Mouse (Mus musculus) limb, embryonic 13.5 days (tissue): Measurements from ENCODE around the gene Dmrt3. TPM values are rescaled to one million over a fixed set of nuclear protein-coding genes. Genes with fewer than 3 reads are reported as not detected.

Source experiments
- ATAC-seq: fragments of 200-750 bp; cut with Nextera tagmentation; 2 replicates; pipeline ENCODE4 v1.8.0; 2017; ENCODE audit warnings: low read depth, moderate number of reproducible peaks, moderate TSS enrichment; ENCODE audit not compliant: low FRiP score
- H3K27ac ChIP-seq: fragments of 300-500 bp; sonication (generic); 2 replicates; pipeline ENCODE4 v1.5.1; 2015; ENCODE audit warnings: inconsistent platforms, mild to moderate bottlenecking, moderate library complexity
- H3K27me3 ChIP-seq: fragments of 300-500 bp; sonication (generic); 2 replicates; pipeline ENCODE4 v1.6.1; 2015; ENCODE audit warnings: mild to moderate bottlenecking, inconsistent platforms
- H3K36me3 ChIP-seq: fragments of 300-500 bp; sonication (generic); 2 replicates; pipeline ENCODE4 v1.6.1; 2015; ENCODE audit warnings: inconsistent platforms, mild to moderate bottlenecking, moderate library complexity
- H3K4me1 ChIP-seq: fragments of 300-500 bp; sonication (generic); 2 replicates; pipeline ENCODE4 v1.6.1; 2015; ENCODE audit warnings: inconsistent platforms
- H3K4me2 ChIP-seq: fragments of 300-500 bp; sonication (generic); replicated peaks from 2 replicates; pipeline ENCODE4 v1.6.1; 2015; ENCODE audit warnings: inconsistent platforms, mild to moderate bottlenecking, moderate library complexity
- H3K4me3 ChIP-seq: fragments of 300-500 bp; sonication (generic); 2 replicates; pipeline ENCODE4 v1.5.1; 2015; ENCODE audit warnings: moderate library complexity, mild to moderate bottlenecking, inconsistent platforms
- H3K9ac ChIP-seq: fragments of 300-500 bp; sonication (generic); 2 replicates; pipeline ENCODE4 v1.6.1; 2015; ENCODE audit warnings: mild to moderate bottlenecking, inconsistent platforms
- H3K9me3 ChIP-seq: fragments of 300-500 bp; sonication (generic); 2 replicates; pipeline ENCODE4 v1.6.1; 2016; ENCODE audit warnings: inconsistent platforms
- WGBS: fragments of 180-500 bp; shearing (Covaris S2); methylation state at CpG from one replicate; pipeline ENCODE4 v1.1.7; 2015; 5-methylcytosine and 5-hydroxymethylcytosine counted together
- polyA plus RNA-seq: library from polyadenylated mRNA; unstranded; fragments of >200 nt; fragmentation: Nextera tagmentation; extraction: Ambion mirVana; gene quantifications from 2 replicates; pipeline ENCODE4 v1.2.1, GENCODE M21; 2015

Gene Dmrt3
- polyA plus RNA-seq, 1 experiment from 2014 or later: 0.34 TPM

DNA sequence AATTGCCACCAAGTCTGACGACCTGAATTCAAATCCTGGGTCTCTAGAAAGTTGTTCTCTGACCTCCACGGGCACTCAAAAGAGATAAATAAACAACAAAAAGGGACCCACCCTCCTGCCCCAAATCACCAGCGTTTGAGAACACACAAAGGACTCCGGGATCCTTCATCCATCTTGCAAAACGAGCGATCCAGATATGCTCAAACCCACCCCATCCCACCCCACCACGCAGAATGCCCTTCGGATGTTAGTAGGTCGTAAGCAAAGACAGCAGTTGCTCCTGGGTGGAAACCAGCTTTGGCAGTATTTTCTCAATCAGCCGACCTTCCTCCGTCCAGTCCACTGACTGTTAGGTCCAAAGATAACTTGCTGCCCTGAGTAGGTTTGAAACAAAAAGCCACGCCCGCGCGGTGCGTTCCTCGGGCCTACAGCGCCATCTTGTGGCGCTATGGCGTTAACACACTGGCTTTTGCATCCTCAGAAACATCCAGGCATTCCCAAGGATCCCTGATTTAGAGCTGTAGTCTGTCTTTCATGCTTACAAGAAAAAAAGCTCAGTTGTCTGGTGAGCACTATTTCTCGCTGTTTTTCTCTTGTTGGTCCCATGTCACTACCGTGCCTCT is 25.6 kb downstream of the Dmrt3 start:
- Histone ChIP-seq H3K4me3 (peak overlapping the region; percentile 38), H3K4me2 (peak overlapping the region; percentile 59), H3K4me1 (no peaks in the 10 kb centered on the region), H3K36me3 (no peaks in the 10 kb centered on the region), H3K27me3 (peaks cover 7% of the 10 kb centered on the region), H3K9ac (0 out of 2 replicates have a peak overlapping the region, but pooled peaks have one; percentile 43), H3K9me3 (no peaks in the 10 kb centered on the region), H3K27ac (no peak overlapping the region)
- 15% methylated on average over 22 of the region's 22 CpGs for WGBS
- ATAC-seq: peak; percentile 77

DNA sequence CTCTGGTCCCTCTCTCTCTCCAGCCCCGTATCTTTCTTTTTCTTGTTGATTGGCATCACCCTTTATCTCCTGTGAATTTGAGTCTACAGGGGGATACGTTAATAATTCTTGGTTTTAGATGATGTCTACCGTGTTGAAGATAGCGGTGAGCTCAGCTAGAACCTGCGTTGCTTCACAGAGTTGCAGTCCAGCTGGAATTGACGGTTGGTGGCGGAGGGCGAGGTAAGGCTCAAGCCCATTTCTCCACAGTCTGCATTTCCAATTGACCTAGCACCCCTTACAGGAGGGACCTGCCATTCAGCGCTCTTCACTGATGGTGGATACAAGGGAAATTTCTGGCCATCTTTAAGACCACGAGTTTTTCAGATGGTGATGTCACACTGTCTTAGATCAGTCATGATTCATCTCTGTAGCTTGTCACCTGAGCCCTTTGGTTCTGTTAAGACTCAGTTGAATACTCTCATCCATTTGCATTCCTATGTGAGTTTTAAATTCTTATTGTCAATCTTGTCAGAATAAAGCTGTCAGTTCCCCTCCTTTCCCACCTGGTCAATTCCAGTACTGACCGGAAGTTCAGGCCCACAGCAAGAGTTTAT is 28.8 kb downstream of the Dmrt3 start:
- Histone ChIP-seq H3K4me2 (no peak overlapping the region), H3K4me1 (no peaks in the 10 kb centered on the region), H3K9me3 (no peaks in the 10 kb centered on the region), H3K36me3 (no peaks in the 10 kb centered on the region), H3K9ac (no peak overlapping the region), H3K27me3 (peaks cover 7% of the 10 kb centered on the region), H3K4me3 (no peak overlapping the region), H3K27ac (no peak overlapping the region)
- ATAC-seq: no peak
- WGBS: 77% methylated on average over 11 of the region's 11 CpGs

DNA sequence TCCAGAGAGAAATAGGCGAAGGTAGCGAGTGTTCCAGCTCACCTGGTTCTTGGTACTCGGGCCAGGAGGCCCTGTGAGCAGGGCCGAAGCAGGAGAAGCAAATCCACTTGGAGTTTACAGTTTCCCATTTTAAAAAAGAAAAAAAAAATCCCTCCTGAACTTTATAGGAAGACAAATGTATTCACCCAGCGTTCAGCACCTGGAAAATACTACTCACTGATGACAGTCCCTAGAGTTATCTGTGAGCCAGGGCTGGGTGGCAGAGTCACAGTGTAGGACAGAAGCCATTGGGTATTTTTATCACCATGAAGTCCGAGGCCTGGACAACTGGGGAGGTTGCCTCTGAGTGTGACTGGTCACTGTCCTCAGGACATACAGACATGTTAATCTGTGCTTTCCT is 31.7 kb downstream of the Dmrt3 start:
- Histone ChIP-seq H3K27ac (no peak overlapping the region), H3K4me3 (no peak overlapping the region), H3K36me3 (no peaks in the 10 kb centered on the region), H3K4me2 (no peak overlapping the region), H3K27me3 (peaks cover 7% of the 10 kb centered on the region), H3K9ac (no peak overlapping the region), H3K9me3 (no peaks in the 10 kb centered on the region), H3K4me1 (no peaks in the 10 kb centered on the region)
- ATAC-seq: no peak
- 85% methylated on average over 6 of the region's 6 CpGs for WGBS

DNA sequence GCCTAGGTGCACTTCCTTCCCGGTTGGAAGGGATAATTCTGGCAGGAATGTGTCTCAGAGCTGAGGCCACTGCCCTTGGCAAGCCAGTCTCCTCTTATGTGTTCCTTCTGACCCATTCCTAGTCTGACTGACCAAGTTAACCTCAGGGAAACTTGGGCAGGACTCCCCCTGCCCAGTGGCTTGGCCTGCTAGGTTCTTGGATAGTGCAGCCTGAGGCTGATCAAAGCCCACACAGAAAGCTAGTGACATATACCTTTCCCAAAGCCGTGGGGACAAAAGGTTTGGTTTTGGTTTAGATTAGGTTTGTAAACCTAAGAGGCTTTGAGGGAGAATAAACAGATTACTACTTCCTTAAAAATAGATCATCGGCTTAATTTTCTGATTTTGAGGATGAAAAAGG is 37.0 kb downstream of the Dmrt3 start:
- Histone ChIP-seq H3K9me3 (no peaks in the 10 kb centered on the region), H3K27me3 (0 out of 2 replicates have a peak, but pooled peaks cover 2% of the 10 kb centered on the region), H3K4me1 (no peaks in the 10 kb centered on the region), H3K4me2 (no peak overlapping the region), H3K9ac (no peak overlapping the region), H3K27ac (no peak overlapping the region), H3K4me3 (no peak overlapping the region), H3K36me3 (no peaks in the 10 kb centered on the region)
- no peak for ATAC-seq
- WGBS: 63% methylated on average over 3 of the region's 3 CpGs

DNA sequence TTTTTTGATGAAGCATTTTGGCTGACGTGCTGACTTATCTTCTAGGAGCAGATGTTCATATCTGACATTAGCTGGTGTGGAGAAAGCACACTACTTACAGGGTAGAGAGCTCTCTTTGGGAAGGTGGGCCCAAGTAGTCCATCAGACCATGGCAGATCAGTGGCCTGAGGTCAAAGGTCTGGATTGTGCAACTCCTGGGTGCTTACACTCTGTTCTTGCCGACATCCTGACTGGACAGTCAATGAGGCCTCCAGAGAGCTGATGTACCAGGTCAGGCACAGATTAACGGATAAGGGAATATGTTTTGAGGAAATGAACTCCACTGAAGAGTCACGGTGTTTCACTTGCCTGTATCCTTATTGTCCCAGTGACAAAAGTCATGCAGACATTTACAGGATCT is 38.6 kb downstream of the Dmrt3 start:
- Histone ChIP-seq H3K27me3 (0 out of 2 replicates have a peak, but pooled peaks cover 2% of the 10 kb centered on the region), H3K4me2 (no peak overlapping the region), H3K9me3 (no peaks in the 10 kb centered on the region), H3K9ac (no peak overlapping the region), H3K36me3 (no peaks in the 10 kb centered on the region), H3K4me3 (no peak overlapping the region), H3K27ac (no peak overlapping the region), H3K4me1 (no peaks in the 10 kb centered on the region)
- ATAC-seq: no peak
- WGBS: 74% methylated on average over 4 of the region's 4 CpGs

DNA sequence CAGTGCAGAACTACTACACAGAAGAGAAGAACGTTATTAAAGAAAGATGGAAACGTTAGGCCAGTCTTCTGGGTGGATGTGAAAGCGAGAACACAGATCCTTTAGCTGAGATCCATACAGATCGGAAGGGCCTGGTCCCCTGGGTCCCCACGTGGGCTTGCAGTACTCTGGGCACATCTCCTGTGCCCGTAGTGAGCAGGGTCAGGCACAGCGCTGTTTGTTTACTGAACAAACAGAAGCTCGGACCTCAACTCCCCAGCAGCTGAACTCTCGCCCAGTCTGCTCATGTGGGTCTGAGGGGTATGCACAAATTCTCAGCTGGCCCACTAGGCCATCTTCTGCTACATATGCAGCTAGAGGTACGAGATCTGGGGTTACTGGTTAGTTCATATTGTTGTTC is 40.4 kb downstream of the Dmrt3 start:
- no peak overlapping the region for H3K4me2 ChIP-seq
- no peak for ATAC-seq
- 79% methylated on average over 10 of the region's 10 CpGs for WGBS
- H3K36me3 ChIP-seq: no peaks in the 10 kb centered on the region
- no peak overlapping the region for H3K27ac ChIP-seq
- H3K27me3 ChIP-seq: 0 out of 2 replicates have a peak, but pooled peaks cover 3% of the 10 kb centered on the region
- no peaks in the 10 kb centered on the region for H3K9me3 ChIP-seq
- no peak overlapping the region for H3K9ac ChIP-seq
- no peak overlapping the region for H3K4me3 ChIP-seq
- peaks cover 15% of the 10 kb centered on the region for H3K4me1 ChIP-seq

DNA sequence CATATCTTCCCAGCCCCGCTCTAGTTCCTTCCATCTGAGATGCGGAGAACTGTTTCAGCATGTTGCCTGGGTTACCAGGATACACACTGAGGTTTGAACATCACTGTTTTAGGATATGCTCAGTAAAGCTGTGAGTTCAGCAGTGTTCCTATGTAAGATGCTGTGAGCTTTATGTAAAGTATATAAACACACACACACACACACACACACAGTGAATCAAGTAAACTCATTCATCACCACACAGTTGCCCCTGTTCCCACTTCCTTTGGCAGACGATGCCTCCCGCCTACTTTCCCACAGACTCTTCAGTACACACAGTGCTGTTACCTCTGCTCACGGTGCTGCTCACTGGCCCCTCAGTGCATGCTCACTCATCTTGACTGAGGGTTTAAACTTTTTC is 42.5 kb downstream of the Dmrt3 start:
- Histone ChIP-seq H3K9ac (no peak overlapping the region), H3K4me3 (no peak overlapping the region), H3K4me2 (no peak overlapping the region), H3K9me3 (no peaks in the 10 kb centered on the region), H3K27ac (no peak overlapping the region), H3K36me3 (no peaks in the 10 kb centered on the region), H3K27me3 (0 out of 2 replicates have a peak, but pooled peaks cover 10% of the 10 kb centered on the region), H3K4me1 (peaks cover 15% of the 10 kb centered on the region)
- 59% methylated on average over 5 of the region's 5 CpGs for WGBS
- ATAC-seq: no peak

DNA sequence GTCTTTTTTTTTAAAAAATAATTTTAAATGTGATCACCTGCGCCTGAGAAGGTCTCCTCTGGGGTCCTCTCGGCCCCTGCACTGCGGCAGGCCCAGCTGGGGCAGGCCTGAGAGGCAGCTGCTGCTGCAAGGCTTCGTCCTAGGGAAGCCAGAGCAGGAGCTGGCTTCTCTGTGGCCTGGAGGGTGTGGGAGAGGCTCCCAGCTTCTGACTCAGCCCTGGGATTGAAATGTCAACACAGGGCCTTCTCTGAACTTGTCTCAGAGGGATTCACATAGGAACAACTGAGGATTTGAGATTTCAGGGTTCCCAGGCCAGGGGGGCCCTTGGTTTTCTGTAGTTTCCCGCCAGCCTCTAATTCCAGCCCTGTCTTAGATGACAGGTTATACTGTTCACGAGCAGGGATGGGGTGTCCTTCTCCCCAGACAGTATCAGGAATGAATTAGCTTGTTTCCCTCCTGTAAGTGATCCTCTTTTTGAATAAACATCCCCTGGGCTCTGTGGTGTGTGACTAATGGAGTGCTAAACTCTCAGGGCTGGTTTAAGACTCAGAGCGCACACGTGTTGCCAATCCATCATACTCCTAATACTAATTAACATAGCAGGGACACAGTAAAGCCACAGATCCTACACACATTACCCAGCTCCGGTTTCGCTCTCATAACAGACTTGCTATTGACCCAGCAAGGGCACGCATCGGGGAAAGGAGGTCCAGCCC is 44.1 kb downstream of the Dmrt3 start:
- Histone ChIP-seq H3K9ac (no peak overlapping the region), H3K4me2 (peak overlapping the region; percentile 22; the same call in 1 of the 2 replicates), H3K4me1 (peaks cover 15% of the 10 kb centered on the region), H3K9me3 (no peaks in the 10 kb centered on the region), H3K27me3 (0 out of 2 replicates have a peak, but pooled peaks cover 10% of the 10 kb centered on the region), H3K27ac (peak overlapping the region; percentile 29; the same call in 1 of the 2 replicates), H3K36me3 (no peaks in the 10 kb centered on the region), H3K4me3 (no peak overlapping the region)
- 17% methylated on average over 12 of the region's 12 CpGs for WGBS
- peak; percentile 88 for ATAC-seq

DNA sequence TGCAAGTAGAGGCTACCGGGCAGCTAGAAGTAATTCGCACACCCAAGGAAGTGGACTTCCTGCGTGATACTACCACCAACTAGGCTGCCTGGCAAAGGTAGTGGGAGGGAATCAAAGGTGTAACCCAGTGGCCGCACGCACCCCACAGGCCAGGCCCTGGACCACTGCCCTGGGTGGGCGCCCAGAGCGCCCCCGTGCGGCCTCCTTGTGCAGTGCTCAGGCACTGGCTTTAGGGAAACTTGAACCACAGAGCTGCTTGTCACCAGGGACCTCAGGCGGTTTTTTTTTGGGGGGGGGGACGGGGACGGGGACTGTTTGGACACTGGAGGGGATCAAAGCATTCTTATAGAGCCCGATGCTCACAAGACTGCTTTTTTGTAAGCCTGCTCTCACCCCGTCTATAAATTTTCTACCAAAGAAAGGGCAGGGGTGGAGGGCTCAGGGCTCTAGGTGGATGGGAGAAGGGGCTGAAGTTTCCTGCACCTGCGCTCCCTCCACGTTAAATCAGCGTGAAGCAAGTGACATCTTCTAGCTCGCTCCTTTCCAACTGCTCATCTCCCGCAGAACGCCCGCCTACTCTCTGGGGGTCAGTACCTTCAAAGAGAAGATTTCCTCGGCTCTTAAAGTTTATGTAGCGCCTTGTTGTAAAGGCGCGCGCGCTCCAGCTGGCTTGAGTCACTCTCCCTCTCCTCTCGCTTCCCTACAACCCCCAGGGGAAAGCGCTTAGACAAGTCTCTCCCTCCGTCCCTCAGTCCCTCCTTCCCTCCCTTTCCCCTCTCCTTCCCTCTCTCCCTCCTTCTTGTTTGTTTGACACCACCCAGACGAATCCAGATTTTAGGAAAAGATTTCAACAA is 55.6 kb downstream of the Dmrt3 start:
- H3K9ac ChIP-seq: 0 out of 2 replicates have a peak overlapping the region, but pooled peaks have one; percentile 25
- WGBS: 3% methylated on average over 31 of the region's 31 CpGs
- H3K36me3 ChIP-seq: no peaks in the 10 kb centered on the region
- H3K27ac ChIP-seq: no peak overlapping the region
- H3K9me3 ChIP-seq: no peaks in the 10 kb centered on the region
- peaks cover 72% of the 10 kb centered on the region for H3K27me3 ChIP-seq
- 0 out of 2 replicates have a peak, but pooled peaks have one; percentile 25 for ATAC-seq
- H3K4me2 ChIP-seq: peak overlapping the region; percentile 46
- H3K4me3 ChIP-seq: peak overlapping the region; percentile 11; the same call in 1 of the 2 replicates
- H3K4me1 ChIP-seq: peaks cover 26% of the 10 kb centered on the region

DNA sequence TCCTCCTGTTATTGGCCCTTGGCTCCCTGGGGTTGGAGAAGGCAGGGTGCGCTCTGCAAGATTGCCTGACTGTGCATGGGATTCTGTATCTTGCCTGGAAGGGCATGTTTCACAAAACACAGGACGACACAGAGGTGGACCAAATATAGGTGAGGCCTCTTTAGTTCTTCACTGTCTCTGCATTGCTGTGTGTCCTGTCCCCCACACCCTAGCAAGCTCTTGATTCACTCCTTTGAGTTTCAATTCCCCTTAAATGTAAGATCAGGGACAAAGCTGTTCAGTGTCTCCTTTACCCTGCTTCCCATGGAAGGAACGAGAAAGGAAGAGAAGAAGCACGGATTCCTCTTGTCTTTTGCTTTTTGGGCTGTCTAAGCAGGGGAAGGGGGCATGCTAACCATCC is 57.7 kb downstream of the Dmrt3 start:
- H3K36me3 ChIP-seq: no peaks in the 10 kb centered on the region
- H3K27me3 ChIP-seq: peaks cover 93% of the 10 kb centered on the region
- no peak overlapping the region for H3K9ac ChIP-seq
- WGBS: 21% methylated on average over 4 of the region's 4 CpGs
- peaks cover 31% of the 10 kb centered on the region for H3K4me1 ChIP-seq
- H3K4me3 ChIP-seq: no peak overlapping the region
- H3K4me2 ChIP-seq: no peak overlapping the region
- no peak overlapping the region for H3K27ac ChIP-seq
- no peaks in the 10 kb centered on the region for H3K9me3 ChIP-seq
- no peak for ATAC-seq

DNA sequence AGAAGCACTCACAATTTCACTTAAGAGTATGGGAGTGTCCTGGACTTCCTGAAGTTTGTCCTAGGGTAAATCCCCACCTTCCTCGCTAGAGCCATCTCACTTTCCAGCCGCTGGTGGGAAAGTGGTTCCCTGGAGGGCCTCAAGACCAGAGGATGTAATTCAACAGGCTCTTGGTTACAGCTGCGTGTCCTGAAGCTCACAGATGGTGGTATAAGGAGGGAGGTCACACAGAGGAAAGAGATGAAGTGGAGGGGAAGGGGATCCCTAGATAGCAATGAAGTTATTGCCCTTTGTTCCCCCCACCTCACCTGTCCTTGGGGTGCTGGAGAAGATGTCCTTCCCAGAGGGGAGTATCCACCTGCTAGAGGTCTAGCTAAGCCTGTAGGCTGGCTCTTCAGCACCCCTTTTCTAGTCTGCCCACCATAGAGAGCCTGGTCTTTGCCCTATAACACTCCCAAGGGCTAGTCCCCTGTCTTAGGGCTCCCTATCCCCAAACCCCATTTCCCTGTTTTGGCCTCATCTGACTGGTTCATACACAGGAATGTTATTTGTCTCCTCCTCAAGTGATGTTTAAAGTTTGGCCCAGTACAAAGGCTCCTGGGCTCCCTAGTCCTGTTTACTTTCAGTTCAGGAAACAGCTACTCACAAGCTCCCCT is 59.6 kb downstream of the Dmrt3 start:
- H3K4me3 ChIP-seq: no peak overlapping the region
- WGBS: 5% methylated on average over 3 of the region's 3 CpGs
- ATAC-seq: no peak
- peak overlapping the region; percentile 33; the same call in 1 of the 2 replicates for H3K4me2 ChIP-seq
- H3K27me3 ChIP-seq: peaks cover 100% of the 10 kb centered on the region
- no peak overlapping the region for H3K9ac ChIP-seq
- H3K4me1 ChIP-seq: peaks cover 38% of the 10 kb centered on the region
- H3K27ac ChIP-seq: no peak overlapping the region
- no peaks in the 10 kb centered on the region for H3K9me3 ChIP-seq
- H3K36me3 ChIP-seq: no peaks in the 10 kb centered on the region
